Mouse (Mus musculus) heart, adult 2 months (tissue): ENCODE data around the gene Znrf1.

Experiments used
- CTCF ChIP-seq: fragments of 200-600 bp; IDR thresholded peaks from 2 replicates; pipeline ENCODE4 v1.8.1; 2022; ENCODE audit warnings: antibody characterized with exemption, mild to moderate bottlenecking, moderate library complexity
- EP300 ChIP-seq: fragments of 200-500 bp; IDR thresholded peaks from 2 replicates; pipeline ENCODE4 v1.6.1; 2011; ENCODE audit warnings: low read depth, low read length, control low read depth; ENCODE audit not compliant: insufficient read depth
- POLR2A ChIP-seq: fragments of 200-500 bp; IDR thresholded peaks from 2 replicates; pipeline ENCODE4 v1.6.1; 2011; ENCODE audit warnings: mild to moderate bottlenecking, low read depth, low read length, control low read depth; ENCODE audit not compliant: insufficient read depth

DNA sequence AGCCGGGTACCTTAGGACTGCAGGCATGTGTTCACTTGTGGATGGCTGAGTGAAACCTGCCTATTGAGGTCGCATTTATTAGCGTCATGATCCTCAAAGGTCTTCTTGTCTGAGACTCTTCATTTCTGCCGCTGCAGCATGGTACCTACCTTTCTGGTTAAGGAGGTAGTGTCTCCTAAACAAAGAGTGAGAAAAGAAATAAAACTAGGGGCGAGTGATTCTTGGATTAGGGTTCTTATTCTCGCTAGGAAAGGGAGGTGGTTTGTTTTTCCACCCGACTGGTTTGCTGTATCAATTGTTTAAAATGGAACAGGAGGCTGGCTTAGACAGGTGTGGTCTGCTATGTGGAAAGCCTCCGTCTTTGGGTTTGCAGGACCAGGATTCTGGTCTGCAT is 1.9 kb downstream of the Znrf1 start:
- no peak for TF ChIP-seq CTCF
- no peak for TF ChIP-seq POLR2A
- TF ChIP-seq EP300: no peak
